Mouse (Mus musculus): ENCODE data around the gene Sh2d4b. TPM values are rescaled to one million over a fixed set of nuclear protein-coding genes. Genes with fewer than 3 reads are reported as not detected.

Gene Sh2d4b
- polyA plus RNA-seq, 2 experiments from 2014 or later, result not detected

DNA sequence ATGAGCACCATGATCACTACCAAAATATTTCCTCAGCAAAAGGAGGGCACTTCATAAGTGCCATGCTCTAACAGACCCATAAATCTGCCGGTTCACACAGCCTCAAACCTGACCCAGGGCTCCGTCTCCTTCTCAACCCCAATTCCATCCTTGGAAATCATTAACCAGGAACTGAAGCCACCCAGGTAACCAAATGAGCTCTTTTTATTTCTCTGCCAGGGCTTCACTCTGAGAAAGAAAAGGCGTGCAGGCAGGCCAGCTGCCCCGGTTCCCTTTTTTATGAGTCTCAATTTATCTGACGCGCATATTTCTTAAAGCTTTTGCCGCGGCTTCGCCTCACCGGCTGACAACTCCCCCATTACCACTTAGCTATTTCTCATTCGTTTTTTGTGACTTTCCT lies 63.0 kb downstream of the Sh2d4b start:
- no peak for ATAC-seq

DNA sequence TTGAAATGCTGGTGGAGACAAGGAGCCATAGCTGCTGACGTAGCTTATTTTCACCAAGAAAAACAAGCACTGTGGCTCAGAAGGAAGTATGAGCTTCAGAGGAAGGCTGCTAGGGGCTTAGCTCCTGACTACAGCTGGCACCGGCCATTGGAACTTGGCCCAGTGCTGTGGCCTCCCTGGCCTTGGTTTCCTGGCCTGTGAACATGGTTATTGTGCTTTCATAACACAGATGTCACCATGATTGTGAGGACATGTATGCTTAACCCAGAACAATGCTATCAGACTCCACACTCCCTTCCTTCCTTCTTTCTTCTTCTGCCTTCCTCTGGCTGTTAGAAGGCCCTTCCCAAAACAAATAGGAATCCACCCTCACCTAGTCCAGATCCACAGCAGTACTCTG lies 75.0 kb downstream of the Sh2d4b start:
- no peak for ATAC-seq

GRCm38 (mm10) chr14:40816715-40817114 lies 76.4 kb downstream of the Sh2d4b start:
- ATAC-seq, result no peak

- ATAC-seq, result no peak
These were observed 101.5 kb downstream of the Sh2d4b start for GRCm38 (mm10) chr14:40791606-40792005.

DNA sequence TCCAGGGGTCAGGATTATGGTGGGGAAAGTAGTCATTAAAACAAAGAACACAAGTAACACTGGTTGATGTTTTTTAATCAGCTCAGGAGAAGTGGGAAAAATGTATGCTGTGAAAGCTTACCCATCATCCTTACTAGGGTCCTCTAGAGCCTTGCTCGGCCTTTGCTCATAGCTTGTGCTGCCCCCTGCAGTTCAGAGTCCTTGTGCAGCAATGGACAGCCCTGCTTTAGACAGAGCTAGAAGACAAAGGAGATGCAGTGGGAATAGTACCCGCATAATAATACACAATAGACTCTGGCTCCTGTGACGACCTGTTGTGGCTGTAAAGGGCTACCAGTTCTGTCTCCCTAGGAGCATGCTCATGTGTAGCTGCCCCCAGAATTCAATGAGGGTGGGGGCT lies 104.0 kb downstream of the Sh2d4b start:
- no peak for ATAC-seq

DNA sequence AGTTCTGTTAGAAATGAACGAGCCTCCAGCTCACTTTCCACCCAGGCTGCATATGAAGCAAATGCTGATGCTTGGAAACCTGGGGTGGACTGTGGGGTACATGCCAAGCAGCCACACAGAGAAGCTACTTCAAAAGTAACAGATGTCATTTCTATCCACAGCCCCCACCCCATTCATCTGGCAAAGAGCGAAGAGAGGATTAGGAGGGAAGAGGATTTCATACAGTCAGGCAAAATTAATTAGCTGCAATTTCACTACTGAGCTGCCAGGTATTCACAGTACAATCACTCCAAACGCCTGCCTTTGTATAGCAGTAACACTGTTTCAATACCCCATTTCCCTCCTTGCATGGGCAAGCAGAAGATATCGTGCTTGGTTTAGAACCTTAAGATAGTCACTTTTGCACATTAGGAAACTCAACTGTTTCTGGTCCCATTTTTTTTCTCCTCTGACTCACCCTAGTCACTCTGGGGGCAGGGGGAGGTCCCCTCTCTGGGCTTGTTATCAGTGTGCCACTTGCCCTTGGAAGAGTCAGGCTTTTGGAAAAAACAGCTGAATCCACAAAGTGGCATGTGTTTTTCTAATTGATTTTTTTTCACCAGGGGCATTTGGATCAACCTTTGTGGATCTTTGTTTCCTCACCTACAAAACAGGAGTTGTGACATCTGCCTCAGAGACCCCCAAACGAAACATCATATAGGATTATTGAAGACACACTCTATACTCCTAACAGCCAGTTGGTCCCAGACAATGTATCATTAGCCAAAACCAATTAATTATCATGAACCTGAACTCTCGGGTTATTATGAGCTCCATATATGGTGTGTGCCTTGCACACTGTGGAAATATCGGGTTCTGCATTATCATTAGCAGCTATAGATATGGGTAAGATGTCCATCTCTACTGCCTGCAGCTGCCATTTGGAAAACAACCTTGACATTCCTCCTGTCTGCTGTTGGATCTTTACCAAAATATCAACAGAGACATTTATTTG lies 123.7 kb downstream of the Sh2d4b start:
- no peak for ATAC-seq

Other genes with a start within 250 kb of the Sh2d4b start
- gene Tspan14, start 73.5 kb upstream of the Sh2d4b start, polyA plus RNA-seq (2017; shearing (Covaris generic)), result 10 to 100 TPM; 56.8 to 58.3 TPM
- gene Fam213a, start 120.5 kb upstream of the Sh2d4b start, polyA plus RNA-seq (2017; shearing (Covaris generic)), result 1 to 10 TPM; 8.5 to 9.2 TPM
- not detected for gene Dydc2, start 175.9 kb upstream of the Sh2d4b start, polyA plus RNA-seq (2017; shearing (Covaris generic))
- not detected for gene Dydc1, start 179.6 kb upstream of the Sh2d4b start, polyA plus RNA-seq (2017; shearing (Covaris generic))
- not detected for gene Mat1a, start 211.8 kb upstream of the Sh2d4b start, polyA plus RNA-seq (2017; shearing (Covaris generic))
- gene Sftpa1, start 238.5 kb upstream of the Sh2d4b start, polyA plus RNA-seq (2017; shearing (Covaris generic)), result not detected

Data from activated CD4-positive, CD25-positive, alpha-beta regulatory T cell, adult 4 months (primary cell).